9 mouse cellular contexts compared by ENCODE assay signal in genomic region chr7:109028204-109028603, GRCm38 (mm10). TPM values are rescaled to one million over a fixed set of nuclear protein-coding genes. Genes with fewer than 3 reads are reported as not detected.
A peak's percentile ranks its signal among the peaks of the same experiment; 100 is the strongest.
DNase-seq lines count a peak whose midpoint lies in the region; ATAC-seq and TF ChIP-seq lines count a peak whose summit lies in the region.
"Had no signal": no experiment of that assay in that cellular context is flagged by ENCODE, and none has a peak within 500 bp of the region (broad histone marks: within the 10 kb centered on the region; RNA-seq: fewer than 3 reads in every experiment).

No protein-coding gene starts in this region.

- no peak overlapping the region for H3K4me3 ChIP-seq in G1E (ENCODE audit: low read depth, low read length)
- H3K4me3 ChIP-seq in midbrain, embryonic 14.5 days (replicated peaks; ENCODE audit: low read depth, low read length), result no peak overlapping the region
- H3K4me3 ChIP-seq: limb, embryonic 12.5 days had no signal

- ATAC-seq in G1E (ENCODE audit: extremely low read depth, insufficient number of reproducible peaks, low FRiP score, poor library complexity, severe bottlenecking), result no peak
- no peak for ATAC-seq in midbrain, embryonic 14.5 days (ENCODE audit: low FRiP score, low TSS enrichment)

- intact Hi-C loops in heart, postnatal 36 days (cut with DNase I), result loop anchor here (1.0 kb wide), 2 partner anchors 61 to 213 kb away; no protein-coding TSS in a partner anchor
- intact Hi-C loops in gastrocnemius, postnatal 36 days (cut with DNase I), result loop anchor here (2.0 to 5.0 kb wide), 2 partner anchors 61 to 211 kb away; no protein-coding TSS in a partner anchor

- peaks cover 5% of the 10 kb centered on the region; the same call in 1 of the 2 replicates for H3K27me3 ChIP-seq in G1E (ENCODE audit: insufficient read depth, low read length)
- no peaks in the 10 kb centered on the region for H3K27me3 ChIP-seq in midbrain, embryonic 14.5 days (ENCODE audit: control insufficient read depth, insufficient read depth, low read length)
- H3K27me3 ChIP-seq: limb, embryonic 12.5 days had no signal

- H3K9me3 ChIP-seq in G1E (replicated peaks), result no peaks in the 10 kb centered on the region
- H3K9me3 ChIP-seq in midbrain, embryonic 14.5 days (ENCODE audit: control insufficient read depth, low read length), result no peaks in the 10 kb centered on the region
- H3K9me3 ChIP-seq: limb, embryonic 12.5 days had no signal

- peak; percentile 51 for DNase-seq in kidney, adult 18-20 months
- no peak for DNase-seq in kidney, adult 11 months
- DNase-seq in G1E (ENCODE audit: low spot score), result peak; percentile 28
- peak; percentile 68 for DNase-seq in cerebellum, adult 9-11 months
- DNase-seq in heart, postnatal 36 days, result peak; percentile 42 to 66
- peak; percentile 79 for DNase-seq in layer of hippocampus, adult 9-10 months (ENCODE audit: low spot score)
- DNase-seq in midbrain, embryonic 14.5 days, result peak; percentile 89
- no peak for DNase-seq in gastrocnemius, postnatal 36 days

- H3K9ac ChIP-seq in midbrain, embryonic 14.5 days (replicated peaks; ENCODE audit: low read length), result no peak overlapping the region
- H3K9ac ChIP-seq: limb, embryonic 12.5 days had no signal

- H3K4me2 ChIP-seq in midbrain, embryonic 14.5 days (ENCODE audit: low read length), result no peak overlapping the region
- H3K4me2 ChIP-seq: limb, embryonic 12.5 days had no signal

- no peak overlapping the region for H3K27ac ChIP-seq in midbrain, embryonic 14.5 days (replicated peaks; ENCODE audit: low read depth, low read length)
- H3K27ac ChIP-seq: limb, embryonic 12.5 days had no signal

- no peaks in the 10 kb centered on the region for H3K36me3 ChIP-seq in G1E (replicated peaks)
- peaks cover 79% of the 10 kb centered on the region for H3K36me3 ChIP-seq in midbrain, embryonic 14.5 days (ENCODE audit: control insufficient read depth, insufficient read depth, low read length)

- H3K4me1 ChIP-seq in G1E (ENCODE audit: insufficient read depth, low read depth, low read length), result no peaks in the 10 kb centered on the region
- no peaks in the 10 kb centered on the region for H3K4me1 ChIP-seq in midbrain, embryonic 14.5 days (ENCODE audit: control insufficient read depth, insufficient read depth, low read length)
- H3K4me1 ChIP-seq: limb, embryonic 12.5 days had no signal

- peak; percentile 46; the same call in 1 of the 2 replicates for TF ChIP-seq CTCF in G1E (IDR thresholded peaks at IDR 0.05; ENCODE audit: low read depth, low read length)

- 31% methylated on average over 6 of the region's 6 CpGs for WGBS in midbrain, embryonic 14.5 days

RNA-seq across cellular contexts. Expression of gene Ric3, which starts 54.9 kb away (rescaled TPM):
- 0.68 TPM in 1 of 2 replicates, not detected in the other for total RNA-seq in G1E (2014; fragmentation: Nextera tagmentation)
- 0.06 and 0.27 TPM in 2 replicates for total RNA-seq in G1E (2017)
- polyA plus RNA-seq in G1E (2012), result not detected in 2 replicates
- total RNA-seq in heart, postnatal 36 days (2021), result under 1 TPM; 0.87 to 0.97 TPM
- polyA plus RNA-seq in midbrain, embryonic 14.5 days (2014; fragmentation: Nextera tagmentation; extraction: Ambion mirVana), result 33.6 and 36.1 TPM in 2 replicates
- 1 to 10 TPM; 1.3 to 1.5 TPM for total RNA-seq in gastrocnemius, postnatal 36 days (2021)

Comparison
In these comparisons a context has a peak if more than half of its experiments do, and no peak if none do; other contexts are left out.
1. DNase-seq: peak in kidney, adult 18-20 months (single experiment), G1E (single experiment), cerebellum, adult 9-11 months (single experiment), heart, postnatal 36 days (2 of 2), layer of hippocampus, adult 9-10 months (single experiment) and midbrain, embryonic 14.5 days (single experiment); none in kidney, adult 11 months (single experiment) and gastrocnemius, postnatal 36 days (0 of 2).